In the genomic region with DNA sequence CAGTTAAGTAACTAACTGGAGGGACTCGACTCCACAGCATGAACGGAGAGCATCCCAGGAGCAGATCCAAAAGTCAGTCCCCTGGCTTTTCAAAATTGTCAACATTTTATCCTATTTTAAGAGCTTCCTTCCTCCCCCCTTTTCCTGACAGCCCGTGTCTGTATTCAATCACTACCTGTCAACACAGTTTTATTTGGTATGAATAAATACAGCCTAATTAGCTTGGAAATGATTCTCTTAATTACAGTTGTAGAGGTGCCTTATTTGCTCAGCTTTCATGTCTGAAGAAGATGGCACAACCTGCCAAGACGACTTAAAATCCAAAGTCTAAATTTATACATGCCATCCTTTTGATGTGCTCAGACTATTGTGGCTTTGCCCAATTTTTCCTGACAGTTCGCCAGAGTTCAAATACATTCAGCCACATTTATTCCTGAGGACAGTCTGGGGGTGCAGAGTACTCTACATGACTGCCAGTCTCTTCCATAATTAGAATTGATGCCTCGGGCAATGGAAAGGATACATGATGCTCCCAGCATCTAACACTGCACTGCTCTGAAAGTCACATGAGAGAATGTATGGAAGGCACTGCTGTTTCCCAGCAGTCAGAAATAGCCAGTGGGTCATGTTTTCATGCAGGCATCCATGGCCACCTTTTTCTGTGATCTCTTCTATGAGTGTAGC, we compare ENCODE assay signal across 27 mouse cellular contexts.
DNase-seq lines count a peak whose midpoint lies in the region; ATAC-seq and TF ChIP-seq lines count a peak whose summit lies in the region.
"Had no signal": no experiment of that assay in that cellular context is flagged by ENCODE, and none has a peak within 500 bp of the region (broad histone marks: within the 10 kb centered on the region; RNA-seq: fewer than 3 reads in every experiment).

No protein-coding gene starts in this region.

- H3K4me3 ChIP-seq in forebrain, embryonic 14.5 days (ENCODE audit: low read depth, low read length), result no peak overlapping the region
- H3K4me3 ChIP-seq in forebrain, embryonic 12.5 days (replicated peaks), result no peak overlapping the region
- H3K4me3 ChIP-seq in midbrain, embryonic 13.5 days (replicated peaks), result no peak overlapping the region
- no peak overlapping the region for H3K4me3 ChIP-seq in midbrain, embryonic 11.5 days (ENCODE audit: low read depth, low read length)
- no peak overlapping the region for H3K4me3 ChIP-seq in embryonic facial prominence, embryonic 15.5 days (replicated peaks)
- no peak overlapping the region for H3K4me3 ChIP-seq in midbrain, postnatal 0 days (ENCODE audit: low read depth, low read length)
- H3K4me3 ChIP-seq: embryonic facial prominence, embryonic 12.5 days; heart, adult 2 months; left cerebral cortex, adult 2 months; liver, embryonic 13.5 days; megakaryocyte, embryonic 14.5 days; neural tube, embryonic 12.5 days had no signal

- H3K36me3 ChIP-seq in forebrain, embryonic 14.5 days (ENCODE audit: control insufficient read depth, insufficient read depth, low read length), result no peaks in the 10 kb centered on the region
- H3K36me3 ChIP-seq in forebrain, embryonic 12.5 days (replicated peaks), result no peaks in the 10 kb centered on the region
- H3K36me3 ChIP-seq in midbrain, embryonic 13.5 days, result no peaks in the 10 kb centered on the region
- H3K36me3 ChIP-seq in midbrain, embryonic 11.5 days (ENCODE audit: control insufficient read depth, insufficient read depth, low read length), result no peaks in the 10 kb centered on the region
- no peaks in the 10 kb centered on the region for H3K36me3 ChIP-seq in embryonic facial prominence, embryonic 15.5 days
- no peaks in the 10 kb centered on the region for H3K36me3 ChIP-seq in midbrain, postnatal 0 days (ENCODE audit: insufficient read depth, low read length)
- H3K36me3 ChIP-seq: embryonic facial prominence, embryonic 12.5 days; liver, embryonic 13.5 days; neural tube, embryonic 12.5 days had no signal

- H3K9ac ChIP-seq in forebrain, embryonic 14.5 days (ENCODE audit: low read length), result no peak overlapping the region
- H3K9ac ChIP-seq in forebrain, embryonic 12.5 days, result no peak overlapping the region
- no peak overlapping the region for H3K9ac ChIP-seq in midbrain, embryonic 13.5 days (replicated peaks)
- H3K9ac ChIP-seq in midbrain, embryonic 11.5 days (ENCODE audit: low read length), result no peak overlapping the region
- no peak overlapping the region for H3K9ac ChIP-seq in embryonic facial prominence, embryonic 15.5 days
- H3K9ac ChIP-seq in midbrain, postnatal 0 days (replicated peaks; ENCODE audit: low read length, poor library complexity, severe bottlenecking), result no peak overlapping the region
- H3K9ac ChIP-seq: embryonic facial prominence, embryonic 12.5 days; liver, embryonic 13.5 days; lung, embryonic 14.5 days; neural tube, embryonic 12.5 days had no signal

- H3K4me1 ChIP-seq in forebrain, embryonic 14.5 days (ENCODE audit: control insufficient read depth, insufficient read depth, low read length), result no peaks in the 10 kb centered on the region
- H3K4me1 ChIP-seq in forebrain, embryonic 12.5 days, result no peaks in the 10 kb centered on the region
- H3K4me1 ChIP-seq in midbrain, embryonic 13.5 days (replicated peaks), result no peaks in the 10 kb centered on the region
- no peaks in the 10 kb centered on the region for H3K4me1 ChIP-seq in midbrain, embryonic 11.5 days (ENCODE audit: control insufficient read depth, insufficient read depth, low read length)
- H3K4me1 ChIP-seq in embryonic facial prominence, embryonic 15.5 days, result no peaks in the 10 kb centered on the region
- no peaks in the 10 kb centered on the region for H3K4me1 ChIP-seq in midbrain, postnatal 0 days (ENCODE audit: insufficient read depth, low read length)
- H3K4me1 ChIP-seq: embryonic facial prominence, embryonic 12.5 days; liver, embryonic 13.5 days; megakaryocyte, embryonic 14.5 days; neural tube, embryonic 12.5 days had no signal

- H3K9me3 ChIP-seq in forebrain, embryonic 14.5 days (replicated peaks; ENCODE audit: control insufficient read depth, low read length), result no peaks in the 10 kb centered on the region
- H3K9me3 ChIP-seq in forebrain, embryonic 12.5 days, result no peaks in the 10 kb centered on the region
- H3K9me3 ChIP-seq in midbrain, embryonic 13.5 days, result no peaks in the 10 kb centered on the region
- no peaks in the 10 kb centered on the region for H3K9me3 ChIP-seq in midbrain, embryonic 11.5 days (ENCODE audit: control insufficient read depth, low read length)
- H3K9me3 ChIP-seq in embryonic facial prominence, embryonic 15.5 days (replicated peaks), result no peaks in the 10 kb centered on the region
- H3K9me3 ChIP-seq in midbrain, postnatal 0 days (ENCODE audit: low read length), result no peaks in the 10 kb centered on the region
- H3K9me3 ChIP-seq: embryonic facial prominence, embryonic 12.5 days; liver, embryonic 13.5 days; megakaryocyte, embryonic 14.5 days; neural tube, embryonic 12.5 days had no signal

- 60% methylated on average over 6 of the region's 6 CpGs for WGBS in forebrain, embryonic 14.5 days
- WGBS in forebrain, embryonic 12.5 days, result 69% methylated on average over 6 of the region's 6 CpGs
- 68% methylated on average over 6 of the region's 6 CpGs for WGBS in midbrain, embryonic 13.5 days
- WGBS in midbrain, embryonic 11.5 days, result 82% methylated on average over 6 of the region's 6 CpGs
- 28% methylated on average over 6 of the region's 6 CpGs for WGBS in embryonic facial prominence, embryonic 15.5 days
- 48% methylated on average over 6 of the region's 6 CpGs for WGBS in midbrain, postnatal 0 days

- TF ChIP-seq CTCF in midbrain, postnatal 0 days (IDR thresholded peaks at IDR 0.05), result no peak

- H3K4me2 ChIP-seq in forebrain, embryonic 14.5 days (ENCODE audit: low read length), result no peak overlapping the region
- no peak overlapping the region for H3K4me2 ChIP-seq in forebrain, embryonic 12.5 days
- H3K4me2 ChIP-seq in midbrain, embryonic 13.5 days (replicated peaks), result no peak overlapping the region
- no peak overlapping the region for H3K4me2 ChIP-seq in midbrain, embryonic 11.5 days
- H3K4me2 ChIP-seq in embryonic facial prominence, embryonic 15.5 days (replicated peaks), result no peak overlapping the region
- no peak overlapping the region for H3K4me2 ChIP-seq in midbrain, postnatal 0 days (ENCODE audit: low read depth, low read length, poor library complexity, severe bottlenecking)
- H3K4me2 ChIP-seq: embryonic facial prominence, embryonic 12.5 days; liver, embryonic 13.5 days; lung, embryonic 14.5 days; neural tube, embryonic 12.5 days had no signal

- no peaks in the 10 kb centered on the region for H3K27me3 ChIP-seq in forebrain, embryonic 14.5 days (replicated peaks; ENCODE audit: control insufficient read depth, insufficient read depth, low read length)
- no peaks in the 10 kb centered on the region for H3K27me3 ChIP-seq in forebrain, embryonic 12.5 days
- no peaks in the 10 kb centered on the region for H3K27me3 ChIP-seq in midbrain, embryonic 13.5 days
- H3K27me3 ChIP-seq in midbrain, embryonic 11.5 days (ENCODE audit: control insufficient read depth, insufficient read depth, low read length), result no peaks in the 10 kb centered on the region
- no peaks in the 10 kb centered on the region for H3K27me3 ChIP-seq in embryonic facial prominence, embryonic 15.5 days
- no peaks in the 10 kb centered on the region for H3K27me3 ChIP-seq in midbrain, postnatal 0 days (ENCODE audit: insufficient read depth, low read length)
- H3K27me3 ChIP-seq: embryonic facial prominence, embryonic 12.5 days; liver, embryonic 13.5 days; megakaryocyte, embryonic 14.5 days; neural tube, embryonic 12.5 days had no signal

- peak; percentile 44; the same call in 1 of the 2 replicates for ATAC-seq in forebrain, embryonic 14.5 days
- no peak for ATAC-seq in forebrain, embryonic 12.5 days (ENCODE audit: low FRiP score)
- peak; percentile 85 for ATAC-seq in midbrain, embryonic 13.5 days
- no peak for ATAC-seq in midbrain, embryonic 11.5 days (ENCODE audit: low FRiP score)
- 0 out of 2 replicates have a peak, but pooled peaks have one; percentile 29 for ATAC-seq in embryonic facial prominence, embryonic 15.5 days (ENCODE audit: insufficient number of reproducible peaks, low FRiP score, low TSS enrichment, low read depth)
- peak; percentile 80 for ATAC-seq in midbrain, postnatal 0 days (ENCODE audit: low FRiP score)
- ATAC-seq: CD4-positive, CD25-positive, alpha-beta regulatory T cell, adult 4 months had no signal

- no peak overlapping the region for H3K27ac ChIP-seq in forebrain, embryonic 14.5 days (ENCODE audit: low read depth, low read length)
- H3K27ac ChIP-seq in forebrain, embryonic 12.5 days, result no peak overlapping the region
- H3K27ac ChIP-seq in midbrain, embryonic 13.5 days, result no peak overlapping the region
- H3K27ac ChIP-seq in midbrain, embryonic 11.5 days (ENCODE audit: low read depth, low read length), result no peak overlapping the region
- H3K27ac ChIP-seq in embryonic facial prominence, embryonic 15.5 days (replicated peaks), result no peak overlapping the region
- no peak overlapping the region for H3K27ac ChIP-seq in midbrain, postnatal 0 days (ENCODE audit: low read depth, low read length)
- H3K27ac ChIP-seq: embryonic facial prominence, embryonic 12.5 days; heart, adult 2 months; left cerebral cortex, adult 2 months; liver, embryonic 13.5 days; neural tube, embryonic 12.5 days had no signal

- peak; percentile 27 for DNase-seq in forebrain, embryonic 14.5 days (ENCODE audit: low spot score)
- no peak for DNase-seq in midbrain, embryonic 11.5 days (ENCODE audit: low spot score, missing footprints)
- no peak for DNase-seq in midbrain, postnatal 0 days (ENCODE audit: low spot score)
- no peak for DNase-seq in kidney, adult 11 months
- no peak for DNase-seq in gastrocnemius, postnatal 4 days (ENCODE audit: low spot score in 2 of 2)
- DNase-seq: adrenal gland, postnatal 25 days; cerebellum, adult 18-20 months; cerebellum, postnatal 14 days; gastrocnemius, postnatal 25 days; heart, adult 2 months; heart, postnatal 36 days; kidney, adult 8-10 months; kidney, postnatal 10 days; liver, embryonic 13.5 days; lung, embryonic 14.5 days; right cerebral cortex, adult 18-20 months; right cerebral cortex, postnatal 4 days; thymus, adult 18-20 months; thymus, postnatal 36 days had no signal

Comparison
In these comparisons a context has a peak if more than half of its experiments do, and no peak if none do; other contexts are left out.
1. ATAC-seq: peak in forebrain, embryonic 14.5 days (single experiment), midbrain, embryonic 13.5 days (single experiment), embryonic facial prominence, embryonic 15.5 days (single experiment) and midbrain, postnatal 0 days (single experiment); none in forebrain, embryonic 12.5 days (single experiment) and midbrain, embryonic 11.5 days (single experiment).